Mouse (Mus musculus) heart, postnatal 4 days (tissue): ENCODE results near the gene Pex14. TPM values are rescaled to one million over a fixed set of nuclear protein-coding genes. Genes with fewer than 3 reads are reported as not detected.

ENCODE experiments used
- DNase-seq: peaks from one replicate; pipeline ENCODE4 v3.0.0; 2021
- total RNA-seq, 2 experiments: library from RNA; stranded (reverse); gene quantifications; 2 replicates each; pipeline ENCODE4 v1.2.3; 2021

The Pex14 gene
- total RNA-seq, 2 experiments from 2014 or later = 26.5 to 30.2 TPM

DNA sequence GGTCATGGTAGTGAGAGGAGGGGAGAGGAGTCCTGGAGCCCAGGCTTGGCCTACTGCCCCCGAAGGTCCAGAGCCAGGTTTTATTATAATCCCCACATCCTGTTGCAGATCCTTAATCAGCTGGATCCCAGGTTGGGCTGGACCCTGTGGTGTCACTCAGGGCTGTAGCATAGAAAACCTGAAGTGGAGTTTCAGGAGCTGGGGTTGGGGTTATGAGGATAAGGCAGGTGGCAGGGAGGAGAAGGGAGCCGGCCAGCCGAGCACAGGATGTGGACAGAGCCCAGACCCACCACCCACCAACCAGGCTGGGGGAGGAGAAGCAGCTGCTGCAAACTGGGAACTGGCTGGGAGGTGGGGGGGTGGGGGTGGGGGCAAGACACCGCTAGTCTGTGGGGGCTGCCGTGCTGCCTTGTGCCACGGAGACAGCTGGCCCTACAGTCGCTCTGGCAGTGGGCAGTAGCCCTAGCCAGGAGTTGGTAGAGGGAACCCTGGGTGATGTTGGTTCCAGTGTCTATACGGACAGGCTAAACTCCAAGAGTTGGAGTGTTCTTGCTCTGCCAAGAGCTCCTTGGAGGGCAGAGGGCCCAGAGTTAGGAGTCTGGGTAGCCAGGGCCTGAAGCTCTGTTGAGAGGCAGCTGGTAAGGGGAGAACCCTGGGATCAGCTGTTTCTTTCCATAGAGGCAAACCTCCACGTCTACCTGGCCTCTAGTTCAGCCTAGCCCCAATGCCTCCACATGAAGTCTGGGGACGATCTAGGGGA lies 184.6 kb downstream of the Pex14 start:
- DNase-seq = peak; percentile 79

DNA sequence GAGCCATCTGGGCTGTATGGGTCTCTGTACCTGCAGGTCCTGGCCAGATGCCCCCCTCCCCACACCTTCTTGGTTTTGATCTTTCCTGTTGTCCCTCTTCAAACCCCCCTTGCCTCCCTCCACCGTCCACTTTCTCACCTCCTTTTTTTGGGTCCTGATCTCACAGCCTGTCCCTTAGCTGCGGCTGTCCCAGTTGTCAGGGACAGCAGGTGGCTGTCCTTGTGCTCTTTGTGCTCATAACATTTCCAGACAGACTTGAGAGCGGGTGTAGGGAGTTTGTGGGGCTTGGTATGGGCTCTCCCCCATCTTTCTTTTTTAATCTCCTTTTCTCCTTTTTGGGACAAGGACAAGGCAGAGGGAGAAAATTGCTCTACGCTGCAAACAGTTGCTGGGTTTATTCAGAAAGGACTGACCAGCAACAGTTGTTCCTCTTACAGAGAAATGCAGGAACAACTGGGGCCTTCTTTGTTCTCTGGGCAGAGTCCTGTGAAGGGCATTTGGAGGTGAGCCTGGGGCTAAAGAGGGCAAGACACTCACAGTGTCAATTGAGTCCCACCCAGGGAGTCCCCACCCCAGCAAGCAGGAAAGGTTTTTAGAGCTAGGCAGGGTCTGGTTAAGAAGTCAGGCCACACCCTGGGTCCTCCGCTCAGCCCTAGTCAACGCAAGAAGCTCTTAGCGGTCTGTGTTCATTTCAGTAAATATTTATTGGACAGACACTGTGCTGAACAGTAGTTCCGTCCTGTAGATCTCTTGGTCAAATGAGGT lies 186.7 kb downstream of the Pex14 start:
- DNase-seq = no peak

DNA sequence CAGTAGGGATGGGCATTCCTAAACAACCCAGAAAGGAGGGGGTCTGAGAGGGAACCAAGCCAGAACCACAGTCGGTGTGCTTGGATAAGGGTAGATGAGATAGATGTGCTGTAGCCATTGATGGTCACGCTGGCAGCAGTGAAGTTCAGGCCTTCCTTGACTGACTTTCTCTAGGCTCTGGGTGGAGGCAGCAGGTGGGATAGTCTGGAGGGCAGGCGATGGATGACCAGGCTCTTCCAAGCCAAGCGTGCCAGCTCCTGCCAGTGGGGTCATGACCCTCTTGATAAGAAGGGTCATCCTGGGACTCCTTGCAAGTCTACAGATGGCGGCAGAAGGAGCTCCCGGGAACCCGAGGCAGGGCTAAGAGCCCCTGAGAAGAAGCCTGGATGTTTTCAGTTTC lies 187.5 kb downstream of the Pex14 start:
- no peak for DNase-seq

Other genes with a start within 250 kb of the Pex14 start
- gene Dffa, start 4.3 kb upstream of the Pex14 start, total RNA-seq = 10 to 100 TPM; 30.5 to 33.9 TPM
- gene Cort, start 26.9 kb upstream of the Pex14 start, total RNA-seq = 1 to 10 TPM in 1 of 2 experiments, under 1 TPM in 1; 0.71 to 1.2 TPM
- gene Cenps, start 37.8 kb upstream of the Pex14 start, total RNA-seq = 10 to 100 TPM; 13.1 to 14.9 TPM
- gene Pgd, start 66.9 kb upstream of the Pex14 start, total RNA-seq = 10 to 100 TPM; 50.1 to 55.5 TPM
- gene Kif1b, start 207.8 kb upstream of the Pex14 start, total RNA-seq = 100 to 1,000 TPM; 139 to 143 TPM